Comparison of ENCODE assay signal across 12 mouse cellular contexts in genomic region chr6:85320445-85320866, GRCm38 (mm10). TPM values are rescaled to one million over a fixed set of nuclear protein-coding genes. Genes with fewer than 3 reads are reported as not detected.
DNase-seq lines count a peak whose midpoint lies in the region; ATAC-seq lines count a peak whose summit lies in the region.
"Had no signal": no experiment of that assay in that cellular context is flagged by ENCODE, and none has a peak within 500 bp of the region (broad histone marks: within the 10 kb centered on the region; RNA-seq: fewer than 3 reads in every experiment).

No protein-coding gene starts in this region.

- peak; percentile 96 for ATAC-seq in forebrain, embryonic 16.5 days

- peak; percentile 71 for DNase-seq in retina, postnatal 1 day
- DNase-seq in retina, embryonic 14.5 days (ENCODE audit: low spot score): no peak
- DNase-seq in left cerebral cortex, postnatal 14 days (ENCODE audit: low spot score in 2 of 2): peak; percentile 54 to 57
- DNase-seq in right cerebral cortex, postnatal 36 days (ENCODE audit: low spot score in 2 of 2): peak; percentile 25 to 53
- DNase-seq in urinary bladder, postnatal 4 days (ENCODE audit: low spot score in 2 of 2): no peak
- DNase-seq in adipocyte (ENCODE audit: low spot score): no peak
- DNase-seq in adrenal gland, postnatal 10 days: no peak
- DNase-seq: gastrocnemius, postnatal 14 days; lung, postnatal 10 days; thymus, adult 2 months had no signal

- peak overlapping the region; percentile 84 for H3K27ac ChIP-seq in forebrain, embryonic 16.5 days (ENCODE audit: low read length)

- H3K4me2 ChIP-seq in forebrain, embryonic 16.5 days (ENCODE audit: low read length): no peak overlapping the region

- H3K4me3 ChIP-seq in forebrain, embryonic 16.5 days (replicated peaks; ENCODE audit: low read length): no peak overlapping the region

- no peaks in the 10 kb centered on the region for H3K36me3 ChIP-seq in forebrain, embryonic 16.5 days (ENCODE audit: control insufficient read depth, insufficient read depth)

- intact Hi-C loops in left cerebral cortex, postnatal 14 days (cut with DNase I): no loop called here

- no peaks in the 10 kb centered on the region for H3K9me3 ChIP-seq in forebrain, embryonic 16.5 days (ENCODE audit: control insufficient read depth, low read length)

- H3K4me1 ChIP-seq in forebrain, embryonic 16.5 days (replicated peaks; ENCODE audit: control insufficient read depth, insufficient read depth, low read length): 0 out of 2 replicates have a peak, but pooled peaks cover 2% of the 10 kb centered on the region

- 12% methylated on average over 6 of the region's 6 CpGs for WGBS in forebrain, embryonic 16.5 days

- H3K9ac ChIP-seq in forebrain, embryonic 16.5 days (replicated peaks; ENCODE audit: low read depth, low read length): 0 out of 2 replicates have a peak overlapping the region, but pooled peaks have one; percentile 17

- no peaks in the 10 kb centered on the region for H3K27me3 ChIP-seq in forebrain, embryonic 16.5 days (replicated peaks; ENCODE audit: control insufficient read depth, insufficient read depth, low read length)
- H3K27me3 ChIP-seq: CH12.LX had no signal

RNA-seq across cellular contexts. Expression of gene Sfxn5, which starts 12.8 kb away (rescaled TPM):
- 23.1 and 27.1 TPM in 2 replicates for polyA plus RNA-seq in forebrain, embryonic 16.5 days (2015; fragmentation: Nextera tagmentation; extraction: Ambion mirVana)
- 100 to 1,000 TPM; 162 to 165 TPM for total RNA-seq in left cerebral cortex, postnatal 14 days (2021)
- total RNA-seq in adrenal gland, postnatal 10 days (2021): 10 to 100 TPM; 21.5 to 23.1 TPM

RNA-seq across cellular contexts. Expression of gene Rab11fip5, which starts 54.0 kb away (rescaled TPM):
- 15.4 and 19.3 TPM in 2 replicates for polyA plus RNA-seq in forebrain, embryonic 16.5 days (2015; fragmentation: Nextera tagmentation; extraction: Ambion mirVana)
- 10 to 100 TPM; 53.8 to 55.0 TPM for total RNA-seq in left cerebral cortex, postnatal 14 days (2021)
- 10 to 100 TPM; 24.5 to 32.4 TPM for total RNA-seq in adrenal gland, postnatal 10 days (2021)

Comparison
In these comparisons a context has a peak if more than half of its experiments do, and no peak if none do; other contexts are left out.
1. DNase-seq: peak in retina, postnatal 1 day (single experiment), left cerebral cortex, postnatal 14 days (2 of 2) and right cerebral cortex, postnatal 36 days (2 of 2); none in retina, embryonic 14.5 days (single experiment), urinary bladder, postnatal 4 days (0 of 2), adipocyte (single experiment) and adrenal gland, postnatal 10 days (single experiment).
2. RNA of gene Sfxn5, which starts 12.8 kb away (total RNA-seq): 162 to 165 TPM in left cerebral cortex, postnatal 14 days; 21.5 to 23.1 TPM in adrenal gland, postnatal 10 days; every median in the first group is over 4 times any median in the second.